Mouse (Mus musculus): Measurements from ENCODE around the gene Rpl19.

Gene Rpl19

DNA sequence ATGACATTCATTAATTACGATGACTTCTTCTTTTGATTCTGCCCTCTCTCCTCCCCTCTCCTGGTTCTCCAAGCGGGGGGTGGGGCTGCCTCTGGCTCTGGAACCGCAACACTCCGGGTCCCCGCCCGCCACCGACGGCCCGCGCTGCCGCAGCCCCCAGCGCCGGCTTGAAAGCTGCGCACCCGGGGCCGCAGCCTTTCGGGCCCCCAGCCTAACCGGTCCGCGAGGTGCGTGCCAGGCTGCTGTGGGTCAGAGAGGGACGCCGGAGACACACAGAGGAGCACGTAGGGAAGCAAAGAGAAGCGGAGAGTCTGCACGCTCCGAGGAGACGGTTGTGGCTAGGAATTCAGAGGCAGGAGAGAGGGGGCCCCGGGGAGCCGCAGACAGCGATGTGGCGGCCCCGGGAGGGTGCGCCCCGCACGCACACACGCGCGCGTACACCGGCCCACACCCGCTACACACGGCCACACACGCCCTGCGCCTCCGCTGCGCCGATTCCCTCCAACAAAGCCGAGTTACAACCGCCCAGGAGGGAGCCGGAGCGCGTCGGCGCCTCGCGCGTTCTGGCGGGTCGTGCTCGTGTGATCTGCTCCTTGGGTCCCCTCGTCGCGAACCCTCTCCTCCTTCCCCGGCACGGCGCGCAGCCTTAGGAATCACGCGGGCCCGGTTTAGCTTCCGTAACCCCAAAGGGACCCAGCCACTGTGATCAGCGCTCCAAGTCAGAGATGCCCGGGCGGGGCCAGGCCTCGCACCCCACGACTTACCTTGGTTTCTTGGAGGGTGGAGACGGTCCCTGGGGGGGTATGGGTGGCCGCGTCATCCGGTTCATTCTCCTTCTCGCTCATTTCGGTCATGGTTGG is 25.8 kb downstream of the Rpl19 start:
- no peak for DNase-seq (ENCODE audit: low read depth, low spot score)

DNA sequence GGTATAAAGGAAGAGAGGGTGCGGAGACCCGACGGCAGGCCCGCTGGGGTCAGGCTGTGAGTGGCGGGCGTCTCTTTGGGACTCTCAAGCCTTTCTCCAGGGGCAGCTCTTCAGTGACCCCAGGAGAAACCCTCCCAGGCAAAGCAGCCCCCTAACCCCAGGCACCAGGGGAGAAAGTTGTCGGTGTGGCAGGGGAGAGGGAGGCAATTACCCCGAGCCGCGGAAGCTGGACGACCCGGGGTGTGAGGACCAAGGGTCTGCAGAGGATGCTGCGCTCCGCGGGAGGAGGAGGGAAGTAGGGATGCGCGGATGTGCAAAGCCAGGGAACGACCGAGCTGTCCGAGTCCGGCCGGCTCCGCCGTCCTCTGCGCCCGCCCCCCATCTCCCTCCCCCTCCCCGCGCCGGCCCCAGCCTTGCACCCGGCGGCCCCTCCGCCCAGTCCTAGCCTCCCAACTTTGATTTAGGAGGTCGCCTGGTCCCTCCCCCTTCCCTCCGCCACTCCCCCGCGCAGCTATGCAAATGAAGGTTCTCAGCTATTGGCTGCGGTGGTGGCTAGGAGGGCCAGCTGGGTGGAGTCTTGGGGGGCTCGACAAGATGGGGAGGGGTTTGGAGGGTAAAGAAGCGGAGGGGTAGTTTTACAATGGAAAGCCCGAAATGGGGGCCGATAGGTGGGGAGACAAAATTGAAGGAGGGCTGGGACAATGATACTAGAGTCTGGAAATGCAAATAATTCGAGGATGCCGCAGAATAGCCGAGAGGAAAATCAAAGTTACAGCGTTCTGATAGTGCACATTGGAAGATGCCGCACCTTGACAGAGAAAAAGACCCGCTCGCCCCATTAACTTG is 26.7 kb downstream of the Rpl19 start, which contains the start of gene Stac2:
TSS of gene Stac2 (minus strand) at position 474 of the 846 bp plus-strand sequence.
- peak; percentile 79 for DNase-seq (ENCODE audit: low read depth, low spot score)

DNA sequence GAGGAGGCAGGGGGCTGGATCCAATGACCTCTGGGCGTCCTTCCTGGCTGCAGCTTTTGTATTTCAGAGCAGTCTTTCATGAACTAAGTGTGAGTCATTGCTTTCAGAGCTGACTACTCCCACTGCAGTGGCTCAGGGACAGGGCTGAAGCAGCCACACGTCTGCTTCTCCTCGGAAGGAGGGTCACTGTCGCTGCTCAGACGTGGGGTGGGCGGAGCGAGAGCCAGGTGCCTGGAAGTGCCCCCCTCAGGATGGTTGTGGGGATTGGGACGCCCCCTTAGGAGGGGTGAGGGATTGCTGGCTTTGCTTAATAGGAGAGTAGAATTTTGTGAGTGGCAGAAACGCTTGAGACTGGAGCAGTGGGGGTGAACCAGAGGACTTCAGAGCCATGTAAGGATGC is 31.0 kb downstream of the Rpl19 start:
- no peak for DNase-seq (ENCODE audit: low read depth, low spot score)

DNA sequence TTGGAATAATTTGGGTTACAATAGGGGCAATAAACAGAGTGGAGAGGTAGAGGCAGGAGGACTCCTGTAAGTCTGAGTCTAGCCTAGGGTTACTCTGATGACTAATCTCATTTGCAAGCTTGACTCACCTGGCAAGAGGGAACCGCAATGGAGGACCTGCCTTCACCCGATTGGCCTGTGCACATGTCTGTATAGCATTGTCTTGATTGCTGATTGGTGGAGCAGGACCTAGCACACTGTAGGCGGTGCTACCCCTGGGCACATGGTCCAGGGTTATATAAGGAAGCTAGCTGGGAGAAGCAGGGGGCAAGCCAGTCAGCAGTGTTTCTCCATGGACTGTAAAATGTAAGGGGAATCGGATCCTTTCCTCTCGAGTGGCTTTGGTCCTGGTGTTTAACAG is 31.5 kb downstream of the Rpl19 start:
- DNase-seq (ENCODE audit: low read depth, low spot score): no peak

DNA sequence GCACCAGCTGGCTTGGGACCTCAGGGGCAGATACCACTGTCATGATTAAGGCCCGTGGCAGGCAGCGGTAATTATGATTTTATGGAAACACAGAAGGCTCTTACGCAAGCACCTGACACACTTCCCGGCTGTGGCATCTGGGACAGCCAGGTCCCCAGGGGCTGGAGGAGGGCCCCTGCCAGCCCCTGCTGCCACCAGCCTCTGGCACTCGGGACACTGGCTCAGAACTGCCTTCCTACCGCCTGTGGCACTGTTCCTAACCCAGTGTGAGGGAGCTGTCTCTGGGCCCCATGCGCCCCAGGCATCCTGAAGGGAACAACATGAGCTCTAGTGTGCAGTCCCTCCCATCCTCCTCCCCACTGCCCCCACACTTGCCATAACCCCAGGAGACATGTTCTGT is 33.2 kb downstream of the Rpl19 start:
- DNase-seq (ENCODE audit: low read depth, low spot score): no peak

DNA sequence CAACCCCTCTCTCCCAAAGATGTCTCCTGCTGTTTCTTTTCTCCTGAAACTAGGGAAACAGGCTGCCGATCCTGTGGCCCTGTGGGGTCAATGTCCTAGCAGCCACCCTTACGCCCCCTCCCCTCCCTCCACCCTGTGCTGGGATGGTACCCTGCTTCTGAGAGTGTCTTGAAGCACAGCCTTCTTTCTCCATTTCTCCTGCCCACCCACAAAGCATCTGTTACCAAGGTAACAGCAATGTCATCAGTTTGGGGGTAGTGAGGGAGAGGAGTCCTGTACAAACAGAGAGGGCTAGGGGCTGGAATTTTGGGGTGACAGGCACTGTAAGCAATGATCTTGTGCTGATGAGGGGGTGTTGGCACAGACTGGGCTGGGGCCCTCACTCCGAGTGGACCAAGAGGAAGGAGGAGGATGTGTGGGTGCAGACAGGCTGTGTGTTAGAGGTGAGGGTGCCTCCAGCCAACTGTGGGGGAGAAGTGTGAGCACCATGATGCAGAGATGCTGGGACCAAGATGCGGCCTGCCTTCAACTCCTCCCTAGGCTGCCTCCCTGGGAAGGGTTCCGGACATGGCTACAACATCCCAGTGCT is 33.7 kb downstream of the Rpl19 start:
- no peak for DNase-seq (ENCODE audit: low read depth, low spot score)

DNA sequence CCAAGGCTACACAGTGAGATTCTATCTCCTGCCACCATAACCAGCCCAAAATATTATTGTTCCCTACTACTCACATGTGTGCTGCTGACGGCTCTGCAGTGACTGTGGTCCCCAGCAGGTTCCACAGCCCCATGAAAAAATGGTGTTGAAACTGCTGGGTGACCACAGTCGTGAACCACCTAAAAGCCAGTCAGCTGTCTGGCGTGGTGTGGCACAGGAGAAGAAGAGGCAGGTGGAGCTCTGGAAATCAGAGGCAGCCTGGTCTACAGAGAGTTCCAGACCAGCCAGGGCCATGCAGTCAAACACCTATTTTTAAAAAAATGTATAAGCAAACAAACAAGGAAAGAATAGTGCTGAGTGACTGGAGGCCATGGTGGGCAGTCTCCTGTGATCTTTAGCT is 34.9 kb downstream of the Rpl19 start:
- DNase-seq (ENCODE audit: low read depth, low spot score): no peak

DNA sequence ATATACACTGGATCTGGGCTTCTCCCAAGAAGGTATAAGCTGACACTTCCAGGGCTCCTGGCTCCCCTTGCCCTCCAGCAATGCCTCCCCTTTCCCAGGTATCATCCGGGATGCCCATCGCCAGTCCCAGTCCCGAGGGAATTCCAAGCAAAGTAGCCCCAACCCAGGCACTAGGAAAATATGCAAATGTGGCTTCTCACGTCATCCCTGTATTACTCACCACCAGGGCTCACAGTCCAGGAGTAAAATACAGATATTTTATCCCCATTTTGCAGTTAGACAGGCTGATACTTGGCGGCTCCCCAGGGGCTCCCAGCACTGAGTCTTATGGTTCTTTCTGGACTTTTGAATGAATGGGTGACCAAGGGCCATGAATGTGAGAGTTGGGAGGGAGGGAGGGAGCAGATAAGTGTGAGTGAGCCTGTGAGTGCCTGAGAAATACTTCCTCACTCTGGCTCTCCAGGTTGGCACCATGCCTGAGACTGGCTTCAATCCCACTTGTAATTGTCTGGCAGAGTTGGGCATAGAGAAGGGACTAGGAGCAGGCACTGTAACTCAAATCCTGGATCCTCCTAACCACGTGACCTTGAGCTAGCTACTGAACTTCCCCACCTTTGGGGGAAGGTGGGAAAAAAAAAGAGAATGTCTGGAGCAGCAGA is 35.5 kb downstream of the Rpl19 start:
- no peak for DNase-seq (ENCODE audit: low read depth, low spot score)

DNA sequence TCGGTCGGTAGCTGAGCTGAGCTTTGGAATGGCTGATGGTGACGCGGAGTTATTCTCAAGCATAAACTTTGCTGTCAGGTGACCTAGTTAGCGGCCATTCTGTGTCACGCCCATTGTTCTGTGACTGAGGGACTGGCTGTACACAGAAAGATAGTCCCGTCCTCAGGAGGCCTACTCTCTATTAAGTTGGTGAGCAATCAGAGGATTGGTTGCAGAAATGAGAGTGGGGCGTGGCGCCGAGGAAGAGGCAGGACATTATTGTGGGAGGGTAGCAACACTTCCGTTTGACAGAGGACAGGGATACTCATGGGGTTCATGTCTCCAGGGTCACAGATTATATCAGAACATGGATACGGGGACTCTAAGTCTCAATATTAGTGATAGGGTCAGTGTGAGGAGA is 39.7 kb downstream of the Rpl19 start:
- DNase-seq (ENCODE audit: low read depth, low spot score): no peak

DNA sequence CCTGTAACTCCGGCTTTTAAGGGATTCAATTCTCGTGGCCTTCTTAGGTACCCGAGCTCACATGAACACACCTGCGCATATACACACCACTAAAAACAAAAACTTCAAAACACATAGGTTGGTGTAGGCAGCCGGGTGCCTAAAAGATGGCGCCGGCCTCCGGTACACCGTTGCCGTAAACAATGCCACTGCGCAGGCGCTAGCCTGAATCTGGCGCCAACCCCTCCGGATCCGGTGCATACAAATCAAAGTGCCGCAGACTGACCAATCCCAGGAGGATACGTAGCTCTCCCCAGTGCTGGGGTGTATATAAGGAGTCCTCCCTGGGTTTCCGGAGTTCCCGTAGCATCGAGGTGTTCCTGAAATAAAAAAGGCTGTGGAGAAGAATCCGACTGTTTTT is 40.7 kb downstream of the Rpl19 start:
- DNase-seq (ENCODE audit: low read depth, low spot score): no peak

DNA sequence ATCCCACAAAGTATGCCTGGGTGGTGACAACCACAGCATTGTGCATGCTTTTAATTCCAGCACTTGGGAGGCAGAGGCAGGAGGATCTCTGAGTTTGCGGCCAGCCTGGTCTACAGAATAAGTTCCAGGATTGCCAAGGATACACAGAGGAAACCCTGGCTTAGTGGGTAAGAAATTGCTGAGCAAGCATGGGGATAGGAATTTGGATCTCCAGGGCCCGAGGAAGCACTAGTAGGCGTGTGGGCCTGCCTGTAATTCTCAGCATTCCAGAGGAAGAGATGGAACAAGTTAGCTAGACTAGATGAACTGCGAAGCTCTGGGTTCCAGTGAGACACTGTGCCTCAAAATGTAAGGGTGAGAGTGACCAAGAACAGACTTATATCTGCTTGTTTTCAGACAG is 46.9 kb downstream of the Rpl19 start:
- no peak for DNase-seq (ENCODE audit: low read depth, low spot score)

DNA sequence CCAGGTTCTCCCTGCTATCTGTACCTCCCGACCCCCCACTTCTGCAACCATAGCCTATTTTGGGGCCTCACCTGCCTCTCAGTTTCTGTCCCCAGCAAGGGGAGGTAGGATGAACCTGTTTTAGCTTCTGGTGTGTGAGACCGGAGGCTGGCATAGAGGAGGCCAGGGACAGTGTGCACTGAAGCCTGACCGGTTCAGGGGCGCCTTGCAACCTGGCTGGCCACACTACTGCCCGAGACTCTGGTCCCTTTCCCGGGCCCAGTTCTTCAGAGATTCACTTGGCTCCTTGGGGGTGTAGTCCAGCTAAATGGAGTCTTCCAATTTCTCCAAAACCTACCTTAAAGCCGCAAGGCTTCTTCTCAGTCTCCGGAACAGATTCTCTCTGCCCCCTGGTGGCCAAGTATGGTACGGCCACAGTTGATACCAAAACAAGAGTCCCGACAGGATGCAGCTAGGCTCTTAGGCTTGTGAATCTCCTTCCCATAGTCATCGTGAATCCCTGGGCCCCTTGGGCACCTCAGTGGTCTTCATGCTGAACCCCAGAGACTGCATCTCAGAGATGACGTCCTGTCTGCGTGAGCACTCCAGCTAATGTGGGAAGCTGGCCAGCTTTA is 48.8 kb downstream of the Rpl19 start:
- peak; percentile 89 for DNase-seq (ENCODE audit: low read depth, low spot score)

DNA sequence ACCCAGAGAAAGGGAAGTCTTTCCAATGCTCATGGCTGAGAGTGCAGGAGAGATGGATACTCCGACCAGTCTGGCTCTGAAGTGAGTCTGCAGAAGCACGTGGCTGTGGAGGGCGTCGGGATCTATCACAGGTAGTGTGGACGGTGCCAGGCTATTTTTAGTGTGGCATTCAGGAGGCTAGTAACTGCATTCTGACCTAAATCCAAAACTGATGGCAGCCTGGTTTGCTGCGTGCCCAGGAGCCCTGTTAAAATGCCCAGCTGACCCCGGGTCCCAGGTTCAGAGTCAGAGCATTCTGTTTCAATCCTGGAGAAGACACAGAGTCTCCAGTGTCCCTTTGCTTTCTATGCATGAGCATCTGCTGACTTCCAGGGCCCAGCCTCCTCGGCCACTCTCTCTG is 50.6 kb downstream of the Rpl19 start:
- DNase-seq (ENCODE audit: low read depth, low spot score): no peak
